8 mouse cellular contexts compared by ENCODE assay signal in genomic region chr1:130715561-130716217, GRCm38 (mm10). TPM values are rescaled to one million over a fixed set of nuclear protein-coding genes. Genes with fewer than 3 reads are reported as not detected.
DNase-seq lines count a peak whose midpoint lies in the region; ATAC-seq and TF ChIP-seq lines count a peak whose summit lies in the region.

Gene Gm29427, minus strand, starts transcription at chr1:130715799.

- no peaks in the 10 kb centered on the region for H3K9me3 ChIP-seq in erythroblast, embryonic 14.5 days (ENCODE audit: control insufficient read depth, low read length)
- no peaks in the 10 kb centered on the region for H3K9me3 ChIP-seq in heart, embryonic 13.5 days
- no peaks in the 10 kb centered on the region for H3K9me3 ChIP-seq in liver, embryonic 12.5 days (replicated peaks)
- H3K9me3 ChIP-seq in stomach, embryonic 15.5 days: no peaks in the 10 kb centered on the region

- H3K4me2 ChIP-seq in heart, embryonic 13.5 days: peak within 1 kb of the TSS; percentile 100
- peak within 1 kb of the TSS; percentile 86 for H3K4me2 ChIP-seq in liver, embryonic 12.5 days
- H3K4me2 ChIP-seq in stomach, embryonic 15.5 days: peak within 1 kb of the TSS; percentile 94

- H3K79me3 ChIP-seq in C2C12 (ENCODE audit: low read depth): peaks cover 33% of the 10 kb centered on the region

- H3ac ChIP-seq in C2C12 (ENCODE audit: control insufficient read depth, insufficient read length, low read depth): peak within 1 kb of the TSS; percentile 80

- H3K36me3 ChIP-seq in C2C12 (ENCODE audit: control insufficient read depth, insufficient read depth): peaks cover 16% of the 10 kb centered on the region
- peaks cover 65% of the 10 kb centered on the region for H3K36me3 ChIP-seq in erythroblast, embryonic 14.5 days (ENCODE audit: control insufficient read depth)
- H3K36me3 ChIP-seq in heart, embryonic 13.5 days: peaks cover 14% of the 10 kb centered on the region
- H3K36me3 ChIP-seq in liver, embryonic 12.5 days: peaks cover 38% of the 10 kb centered on the region
- H3K36me3 ChIP-seq in stomach, embryonic 15.5 days: no peaks in the 10 kb centered on the region

- ATAC-seq in heart, embryonic 13.5 days (ENCODE audit: extremely low read depth, insufficient number of reproducible peaks, low FRiP score, low TSS enrichment): peak; percentile 88
- ATAC-seq in liver, embryonic 12.5 days: peak; percentile 91
- peak; percentile 97 for ATAC-seq in stomach, embryonic 15.5 days (ENCODE audit: insufficient read depth, low FRiP score, low read depth)

- peak within 1 kb of the TSS; percentile 88 for H3K4me3 ChIP-seq in C2C12 (ENCODE audit: insufficient read depth, poor library complexity, severe bottlenecking)
- H3K4me3 ChIP-seq in erythroblast, embryonic 14.5 days (replicated peaks): peak within 1 kb of the TSS; percentile 99
- H3K4me3 ChIP-seq in heart, embryonic 13.5 days: peak within 1 kb of the TSS; percentile 72
- H3K4me3 ChIP-seq in liver, embryonic 12.5 days: peak within 1 kb of the TSS; percentile 84
- H3K4me3 ChIP-seq in stomach, embryonic 15.5 days (replicated peaks): peak within 1 kb of the TSS; percentile 95

- H3K9ac ChIP-seq in heart, embryonic 13.5 days: peak within 1 kb of the TSS; percentile 93
- peak within 1 kb of the TSS; percentile 95 for H3K9ac ChIP-seq in liver, embryonic 12.5 days
- H3K9ac ChIP-seq in stomach, embryonic 15.5 days: peak within 1 kb of the TSS; percentile 99

- no peaks in the 10 kb centered on the region for H3K27me3 ChIP-seq in C2C12 (ENCODE audit: control insufficient read depth, insufficient read depth, insufficient read length)
- H3K27me3 ChIP-seq in erythroblast, embryonic 14.5 days (ENCODE audit: control insufficient read depth): no peaks in the 10 kb centered on the region
- 0 out of 2 replicates have a peak, but pooled peaks cover 5% of the 10 kb centered on the region for H3K27me3 ChIP-seq in heart, embryonic 13.5 days (replicated peaks)
- H3K27me3 ChIP-seq in liver, embryonic 12.5 days (replicated peaks): no peaks in the 10 kb centered on the region
- H3K27me3 ChIP-seq in stomach, embryonic 15.5 days (replicated peaks): no peaks in the 10 kb centered on the region

- DNase-seq in brain, embryonic 14.5 days (ENCODE audit: low read depth): peak; percentile 97
- peak; percentile 96 for DNase-seq in kidney, postnatal 10 days
- peak; percentile 90 to 96 for DNase-seq in natural killer cell, adult 2 months (ENCODE audit: low spot score in 2 of 2)

- TF ChIP-seq POLR2A in brain, embryonic 14.5 days (IDR thresholded peaks at IDR 0.05; ENCODE audit: borderline replicate concordance, extremely low read depth, insufficient read depth, insufficient read length, poor library complexity, severe bottlenecking): no peak

- H3K79me2 ChIP-seq in C2C12 (ENCODE audit: control insufficient read depth, insufficient read depth): peaks cover 47% of the 10 kb centered on the region

- H3K4me1 ChIP-seq in erythroblast, embryonic 14.5 days (ENCODE audit: control insufficient read depth): peaks cover 63% of the 10 kb centered on the region
- peaks cover 23% of the 10 kb centered on the region for H3K4me1 ChIP-seq in heart, embryonic 13.5 days
- H3K4me1 ChIP-seq in liver, embryonic 12.5 days: peaks cover 44% of the 10 kb centered on the region
- H3K4me1 ChIP-seq in stomach, embryonic 15.5 days: peaks cover 6% of the 10 kb centered on the region; the same call in 1 of the 2 replicates

- under 1% methylated on average over 38 of the region's 38 CpGs for WGBS in heart, embryonic 13.5 days
- 2% methylated on average over 38 of the region's 38 CpGs for WGBS in liver, embryonic 12.5 days (ENCODE audit: insufficient replicate concordance)
- WGBS in stomach, embryonic 15.5 days: under 1% methylated on average over 38 of the region's 38 CpGs

- peak within 1 kb of the TSS; percentile 91 for H3K27ac ChIP-seq in heart, embryonic 13.5 days (replicated peaks)
- peak within 1 kb of the TSS; percentile 92 for H3K27ac ChIP-seq in liver, embryonic 12.5 days
- H3K27ac ChIP-seq in stomach, embryonic 15.5 days: peak within 1 kb of the TSS; percentile 87

- no peak for TF ChIP-seq CTCF in C2C12 (IDR thresholded peaks at IDR 0.05; ENCODE audit: control insufficient read depth, insufficient read depth, insufficient read length)
- no peak for TF ChIP-seq CTCF in brain, embryonic 14.5 days (IDR thresholded peaks at IDR 0.05; ENCODE audit: borderline replicate concordance, extremely low read depth, insufficient read depth, insufficient read length)

TF ChIP-seq in C2C12, 6 proteins besides CTCF, POLR2A, EP300 and RAD21:
- peak; percentile 95 for TF ChIP-seq USF1 (IDR thresholded peaks at IDR 0.05; ENCODE audit: low read depth)
- TF ChIP-seq CEBPB (IDR thresholded peaks at IDR 0.05; ENCODE audit: low read depth): no peak

RNA-seq across cellular contexts. Expression of gene Gm29427, which starts in this region (rescaled TPM):
- polyA plus RNA-seq in C2C12 (2012; fragmentation: generic; extraction: Trizol): not detected
- polyA plus RNA-seq in brain, embryonic 14.5 days (2012; rRNA removed): not detected in 2 replicates
- not detected in 2 replicates for polyA plus RNA-seq in erythroblast, embryonic 14.5 days (2012)
- 0.11 TPM in 1 of 2 replicates, not detected in the other for polyA plus RNA-seq in heart, embryonic 13.5 days (2015; fragmentation: Nextera tagmentation; extraction: Ambion mirVana)
- polyA plus RNA-seq in liver, embryonic 12.5 days (2016; fragmentation: Nextera tagmentation; extraction: Ambion mirVana): not detected in 2 replicates
- not detected in 2 replicates for polyA plus RNA-seq in stomach, embryonic 15.5 days (2015; fragmentation: Nextera tagmentation; extraction: Ambion mirVana)

Comparison
In these comparisons a context has a peak if more than half of its experiments do, and no peak if none do; other contexts are left out.
1. Peak in every context shown above with its lines: DNase-seq, ATAC-seq, H3K4me3 ChIP-seq and H3K27ac ChIP-seq.
2. Peak in DNase-seq in brain, embryonic 14.5 days; RNA of the gene not detected or under 1 TPM.
3. Peak in ATAC-seq, H3K4me3 ChIP-seq, H3K27ac ChIP-seq, H3K9ac ChIP-seq and H3K4me2 ChIP-seq in heart, embryonic 13.5 days; RNA of the gene not detected or under 1 TPM.
4. Peak in ATAC-seq, H3K4me3 ChIP-seq, H3K27ac ChIP-seq, H3K9ac ChIP-seq and H3K4me2 ChIP-seq in liver, embryonic 12.5 days; RNA of the gene not detected or under 1 TPM.
5. Peak in ATAC-seq, H3K4me3 ChIP-seq, H3K27ac ChIP-seq, H3K9ac ChIP-seq and H3K4me2 ChIP-seq in stomach, embryonic 15.5 days; RNA of the gene not detected or under 1 TPM.